Mouse (Mus musculus) erythroblast, embryonic 14.5 days (primary cell): ENCODE measurements around the gene Wipi1. TPM values are rescaled to one million over a fixed set of nuclear protein-coding genes. Genes with fewer than 3 reads are reported as not detected.
A peak's percentile ranks its signal among the peaks of the same experiment; 100 is the strongest.

ENCODE experiments used
- H3K27me3 ChIP-seq: 2 replicates; pipeline ENCODE4 v1.6.1; 2012; ENCODE audit warnings: inconsistent platforms; ENCODE audit not compliant: control insufficient read depth
- H3K36me3 ChIP-seq: 2 replicates; pipeline ENCODE4 v1.6.1; 2012; ENCODE audit warnings: mild to moderate bottlenecking, inconsistent platforms; ENCODE audit not compliant: control insufficient read depth
- H3K4me1 ChIP-seq: 2 replicates; pipeline ENCODE4 v1.6.1; 2012; ENCODE audit warnings: inconsistent platforms; ENCODE audit not compliant: control insufficient read depth
- H3K4me3 ChIP-seq: replicated peaks from 2 replicates; pipeline ENCODE3; 2012; ENCODE audit warnings: moderate library complexity, mild to moderate bottlenecking, inconsistent platforms
- H3K9me3 ChIP-seq: 2 replicates; pipeline ENCODE4 v1.6.1; 2012; ENCODE audit warnings: low read length, inconsistent platforms, mixed read lengths; ENCODE audit not compliant: control insufficient read depth
- GATA1 ChIP-seq: IDR thresholded peaks from 2 replicates; pipeline ENCODE4 v1.6.1; 2012; ENCODE audit warnings: low read length, inconsistent platforms, mixed read lengths
- TAL1 ChIP-seq: IDR thresholded peaks from 3 replicates; pipeline ENCODE4 v1.6.1; 2012; ENCODE audit warnings: low read length, inconsistent platforms, mixed read lengths
- polyA plus RNA-seq: library from polyadenylated mRNA; stranded (reverse); fragments of >175 nt; gene quantifications from 2 replicates; pipeline ENCODE4 v1.2.3, GENCODE M21; 2012

Wipi1 gene
- polyA plus RNA-seq, 1 experiment, result 11.4 TPM

GRCm38 (mm10) chr11:109587638-109588374, 24.0 kb downstream of the Wipi1 start:
- peaks cover 87% of the 10 kb centered on the region for H3K36me3 ChIP-seq
- peak; percentile 62 for TF ChIP-seq TAL1
- TF ChIP-seq GATA1, result peak; percentile 67
- peak overlapping the region; percentile 56 for H3K4me3 ChIP-seq
- no peaks in the 10 kb centered on the region for H3K9me3 ChIP-seq
- H3K4me1 ChIP-seq, result peaks cover 59% of the 10 kb centered on the region
- no peaks in the 10 kb centered on the region for H3K27me3 ChIP-seq

GRCm38 (mm10) chr11:109587019-109587418, 24.7 kb downstream of the Wipi1 start:
- TF ChIP-seq TAL1, result no peak
- peak; percentile 75 for TF ChIP-seq GATA1
- Histone ChIP-seq H3K36me3 (peaks cover 88% of the 10 kb centered on the region), H3K4me1 (peaks cover 59% of the 10 kb centered on the region), H3K4me3 (peak overlapping the region; percentile 56), H3K27me3 (no peaks in the 10 kb centered on the region), H3K9me3 (no peaks in the 10 kb centered on the region)

GRCm38 (mm10) chr11:109586424-109586823, 25.3 kb downstream of the Wipi1 start:
- no peak overlapping the region for H3K4me3 ChIP-seq
- no peak for TF ChIP-seq TAL1
- TF ChIP-seq GATA1, result no peak
- H3K36me3 ChIP-seq, result peaks cover 89% of the 10 kb centered on the region

GRCm38 (mm10) chr11:109584843-109585713, 26.7 kb downstream of the Wipi1 start:
- no peak for TF ChIP-seq GATA1
- no peak for TF ChIP-seq TAL1
- Histone ChIP-seq H3K4me1 (peaks cover 59% of the 10 kb centered on the region), H3K27me3 (no peaks in the 10 kb centered on the region), H3K4me3 (peak overlapping the region; percentile 21), H3K36me3 (peaks cover 91% of the 10 kb centered on the region), H3K9me3 (no peaks in the 10 kb centered on the region)

More at GRCm38 (mm10) chr11:109586424-109586823, 25.3 kb downstream of the Wipi1 start:
- Histone ChIP-seq H3K27me3 (no peaks in the 10 kb centered on the region), H3K9me3 (no peaks in the 10 kb centered on the region), H3K4me1 (peaks cover 59% of the 10 kb centered on the region)

GRCm38 (mm10) chr11:109583986-109584385, 27.8 kb downstream of the Wipi1 start:
- H3K27me3 ChIP-seq, result no peaks in the 10 kb centered on the region
- TF ChIP-seq GATA1, result no peak
- TF ChIP-seq TAL1, result no peak
- no peaks in the 10 kb centered on the region for H3K9me3 ChIP-seq
- H3K36me3 ChIP-seq, result peaks cover 91% of the 10 kb centered on the region
- no peak overlapping the region for H3K4me3 ChIP-seq
- H3K4me1 ChIP-seq, result peaks cover 53% of the 10 kb centered on the region

- no peak overlapping the region for H3K4me3 ChIP-seq
- H3K27me3 ChIP-seq, result no peaks in the 10 kb centered on the region
- H3K9me3 ChIP-seq, result no peaks in the 10 kb centered on the region
- peaks cover 21% of the 10 kb centered on the region for H3K4me1 ChIP-seq
- TF ChIP-seq GATA1, result no peak
- TF ChIP-seq TAL1, result no peak
- H3K36me3 ChIP-seq, result peaks cover 100% of the 10 kb centered on the region
Observed at GRCm38 (mm10) chr11:109579999-109580398, 31.8 kb downstream of the Wipi1 start.

- peaks cover 100% of the 10 kb centered on the region for H3K36me3 ChIP-seq
- peaks cover 7% of the 10 kb centered on the region for H3K4me1 ChIP-seq
- no peaks in the 10 kb centered on the region for H3K27me3 ChIP-seq
- no peaks in the 10 kb centered on the region for H3K9me3 ChIP-seq
- no peak overlapping the region for H3K4me3 ChIP-seq
- TF ChIP-seq TAL1 (no peak), GATA1 (no peak)
Observed at GRCm38 (mm10) chr11:109578536-109578935, 33.2 kb downstream of the Wipi1 start.

GRCm38 (mm10) chr11:109575832-109576231, 35.9 kb downstream of the Wipi1 start:
- Histone ChIP-seq H3K27me3 (no peaks in the 10 kb centered on the region), H3K4me3 (no peak overlapping the region), H3K9me3 (no peaks in the 10 kb centered on the region), H3K4me1 (peaks cover 4% of the 10 kb centered on the region; the same call in 1 of the 2 replicates), H3K36me3 (peaks cover 96% of the 10 kb centered on the region)
- TF ChIP-seq GATA1 (no peak), TAL1 (no peak)

- peaks cover 85% of the 10 kb centered on the region for H3K36me3 ChIP-seq
- peaks cover 4% of the 10 kb centered on the region; the same call in 1 of the 2 replicates for H3K4me1 ChIP-seq
- H3K9me3 ChIP-seq, result no peaks in the 10 kb centered on the region
Observed at GRCm38 (mm10) chr11:109574604-109575003, 37.2 kb downstream of the Wipi1 start.

More at GRCm38 (mm10) chr11:109574604-109575003, 37.2 kb downstream of the Wipi1 start:
- Histone ChIP-seq H3K27me3 (no peaks in the 10 kb centered on the region), H3K4me3 (no peak overlapping the region)
- TF ChIP-seq TAL1, result no peak
- TF ChIP-seq GATA1, result no peak
